Mouse (Mus musculus) left cerebral cortex, adult 2 months (tissue): ENCODE results near the gene Ajap1. TPM values are rescaled to one million over a fixed set of nuclear protein-coding genes. Genes with fewer than 3 reads are reported as not detected.

Source experiments
- DNase-seq, 2 experiments: peaks; one replicate each; pipeline ENCODE4 v3.0.0; 2021 to 2022; ENCODE audit warnings: low spot score in 2 of 2, mixed read lengths in 1 of 2; ENCODE audit errors: extremely low spot score in 1 of 2
- H3K27ac ChIP-seq: fragments of 200-600 bp; 2 replicates; pipeline ENCODE4 v1.8.1; 2022
- H3K4me3 ChIP-seq: fragments of 200-600 bp; 2 replicates; pipeline ENCODE4 v1.8.1; 2022
- CTCF ChIP-seq: fragments of 200-600 bp; IDR thresholded peaks from 2 replicates; pipeline ENCODE4 v1.8.1; 2022; ENCODE audit warnings: antibody characterized with exemption, mild to moderate bottlenecking, moderate library complexity
- intact Hi-C: fragments of 180-260 bp; cut with DNase I; formaldehyde crosslinking; loops from one replicate; pipeline ENCODE4 v1.15.1; 2025
- total RNA-seq, 2 experiments: library from RNA; stranded (reverse); gene quantifications; 2 replicates each; pipeline ENCODE4 v1.2.3; 2021

Ajap1 gene
- total RNA-seq, 2 experiments from 2014 or later, result 54.5 to 58.6 TPM

GRCm38 (mm10) chr4:153484392-153484791, 1.8 kb upstream of the Ajap1 start:
- DNase-seq, result peak; percentile 76 to 87
- TF ChIP-seq CTCF, result peak; percentile 85
- intact Hi-C loops, result loop anchor here (5.0 to 10.0 kb wide), 6 partner anchors 307 to 957 kb away; no protein-coding TSS in a partner anchor
- Histone ChIP-seq H3K27ac (no peak overlapping the region), H3K4me3 (no peak overlapping the region)

- intact Hi-C loops, result loop anchor here (1.0 to 10.0 kb wide), 11 partner anchors 59 to 954 kb away; no protein-coding TSS in a partner anchor
- peak overlapping the region; percentile 91 for H3K27ac ChIP-seq
- peak in 1 of 2 experiments; percentile 34 for DNase-seq
- peak overlapping the region; percentile 74 for H3K4me3 ChIP-seq
- TF ChIP-seq CTCF, result no peak
These were observed 1.0 kb downstream of the Ajap1 start for GRCm38 (mm10) chr4:153481361-153482234.

- peak; percentile 79 for TF ChIP-seq CTCF
- Histone ChIP-seq H3K27ac (peak overlapping the region; percentile 91), H3K4me3 (peak overlapping the region; percentile 74)
- DNase-seq, result peak; percentile 65
- intact Hi-C loops, result loop anchor here (1.0 to 10.0 kb wide), 11 partner anchors 58 to 953 kb away; no protein-coding TSS in a partner anchor
These were observed 1.9 kb downstream of the Ajap1 start for GRCm38 (mm10) chr4:153480551-153481262.

- intact Hi-C loops, result no loop called here
- peak overlapping the region; percentile 39 for H3K4me3 ChIP-seq
- H3K27ac ChIP-seq, result peak overlapping the region; percentile 81
- no peak for DNase-seq
- no peak for TF ChIP-seq CTCF
These were observed 3.5 kb downstream of the Ajap1 start for GRCm38 (mm10) chr4:153479144-153479543.

GRCm38 (mm10) chr4:153473480-153474252, 8.9 kb downstream of the Ajap1 start:
- intact Hi-C loops, result no loop called here
- no peak for DNase-seq
- Histone ChIP-seq H3K27ac (no peak overlapping the region), H3K4me3 (no peak overlapping the region)
- peak; percentile 47 for TF ChIP-seq CTCF

GRCm38 (mm10) chr4:153469712-153470111, 12.9 kb downstream of the Ajap1 start:
- TF ChIP-seq CTCF, result no peak
- intact Hi-C loops, result no loop called here

GRCm38 (mm10) chr4:153459934-153460333, 22.7 kb downstream of the Ajap1 start:
- TF ChIP-seq CTCF, result no peak; the same call in 1 of the 2 replicates
- peak in 1 of 2 experiments; percentile 62 for DNase-seq
- Histone ChIP-seq H3K4me3 (no peak overlapping the region), H3K27ac (peak overlapping the region; percentile 89)
- intact Hi-C loops, result loop anchor here (1.0 kb wide), 2 partner anchors 21 to 36 kb away; no protein-coding TSS in a partner anchor

More at GRCm38 (mm10) chr4:153469712-153470111, 12.9 kb downstream of the Ajap1 start:
- Histone ChIP-seq H3K4me3 (no peak overlapping the region), H3K27ac (peak overlapping the region; percentile 19)
- DNase-seq, result peak in 1 of 2 experiments; percentile 41

GRCm38 (mm10) chr4:153459503-153459902, 23.1 kb downstream of the Ajap1 start:
- intact Hi-C loops, result no loop called here
- peak overlapping the region; percentile 89 for H3K27ac ChIP-seq

GRCm38 (mm10) chr4:153458821-153459220, 23.8 kb downstream of the Ajap1 start:
- TF ChIP-seq CTCF, result no peak
- Histone ChIP-seq H3K4me3 (no peak overlapping the region), H3K27ac (peak overlapping the region; percentile 89)
- DNase-seq, result peak in 1 of 2 experiments; percentile 53
- intact Hi-C loops, result no loop called here

More at GRCm38 (mm10) chr4:153459503-153459902, 23.1 kb downstream of the Ajap1 start:
- TF ChIP-seq CTCF, result no peak
- DNase-seq, result no peak
- no peak overlapping the region for H3K4me3 ChIP-seq

- H3K4me3 ChIP-seq, result no peak overlapping the region
- no peak for DNase-seq
- no peak overlapping the region for H3K27ac ChIP-seq
- TF ChIP-seq CTCF, result no peak
- intact Hi-C loops, result no loop called here
These were observed 29.1 kb downstream of the Ajap1 start for GRCm38 (mm10) chr4:153453496-153453895.

- intact Hi-C loops, result no loop called here
- Histone ChIP-seq H3K4me3 (no peak overlapping the region), H3K27ac (no peak overlapping the region)
- no peak for DNase-seq
- TF ChIP-seq CTCF, result no peak
These were observed 31.1 kb downstream of the Ajap1 start for GRCm38 (mm10) chr4:153451516-153451915.
